Mouse (Mus musculus): Measurements from ENCODE around the gene Rai1.

Gene Rai1

GRCm38 (mm10) chr11:60094909-60095810 is 9.7 kb upstream of the Rai1 start:
- in situ Hi-C loops (cut with MseI, MboI) = no loop called here

- in situ Hi-C loops (cut with MseI, MboI) = no loop called here
These were observed 5.1 kb upstream of the Rai1 start for GRCm38 (mm10) chr11:60099555-60100186.

GRCm38 (mm10) chr11:60100827-60101555 is 3.8 kb upstream of the Rai1 start:
- in situ Hi-C loops (cut with MseI, MboI) = no loop called here

GRCm38 (mm10) chr11:60101986-60102385 is 2.8 kb upstream of the Rai1 start:
- in situ Hi-C loops (cut with MseI, MboI) = no loop called here

GRCm38 (mm10) chr11:60102664-60103063 is 2.1 kb upstream of the Rai1 start:
- in situ Hi-C loops (cut with MseI, MboI) = no loop called here

GRCm38 (mm10) chr11:60103567-60103966 is 1.2 kb upstream of the Rai1 start:
- in situ Hi-C loops (cut with MseI, MboI) = no loop called here

- in situ Hi-C loops (cut with MseI, MboI) = no loop called here
These were observed 1.1 kb downstream of the Rai1 start for GRCm38 (mm10) chr11:60105593-60106542.

- in situ Hi-C loops (cut with MseI, MboI) = no loop called here
These were observed 1.8 kb downstream of the Rai1 start for GRCm38 (mm10) chr11:60106543-60107110.

GRCm38 (mm10) chr11:60107449-60107848 is 2.6 kb downstream of the Rai1 start:
- in situ Hi-C loops (cut with MseI, MboI) = no loop called here

- in situ Hi-C loops (cut with MseI, MboI) = no loop called here
These were observed 3.9 kb downstream of the Rai1 start for GRCm38 (mm10) chr11:60108631-60109172.

GRCm38 (mm10) chr11:60110386-60110785 is 5.6 kb downstream of the Rai1 start:
- in situ Hi-C loops (cut with MseI, MboI) = no loop called here

- in situ Hi-C loops (cut with MseI, MboI) = no loop called here
These were observed 6.8 kb downstream of the Rai1 start for GRCm38 (mm10) chr11:60111576-60111975.

GRCm38 (mm10) chr11:60113624-60114023 is 8.8 kb downstream of the Rai1 start:
- in situ Hi-C loops (cut with MseI, MboI) = no loop called here

- in situ Hi-C loops (cut with MseI, MboI) = no loop called here
These were observed 9.6 kb downstream of the Rai1 start for GRCm38 (mm10) chr11:60114296-60115023.

- in situ Hi-C loops (cut with MseI, MboI) = no loop called here
These were observed 10.3 kb downstream of the Rai1 start for GRCm38 (mm10) chr11:60115024-60115538.

- in situ Hi-C loops (cut with MseI, MboI) = no loop called here
These were observed 10.9 kb downstream of the Rai1 start for GRCm38 (mm10) chr11:60115638-60116276.

GRCm38 (mm10) chr11:60120586-60121262 is 15.9 kb downstream of the Rai1 start:
- in situ Hi-C loops (cut with MseI, MboI) = no loop called here

- in situ Hi-C loops (cut with MseI, MboI) = no loop called here
These were observed 17.8 kb downstream of the Rai1 start for GRCm38 (mm10) chr11:60122611-60123010.

GRCm38 (mm10) chr11:60127048-60127447 is 22.2 kb downstream of the Rai1 start:
- in situ Hi-C loops (cut with MseI, MboI) = no loop called here

Measured in mouse trophoblast stem cell (cell line).